Mouse (Mus musculus): ENCODE measurements around the gene Snx27.

DNA sequence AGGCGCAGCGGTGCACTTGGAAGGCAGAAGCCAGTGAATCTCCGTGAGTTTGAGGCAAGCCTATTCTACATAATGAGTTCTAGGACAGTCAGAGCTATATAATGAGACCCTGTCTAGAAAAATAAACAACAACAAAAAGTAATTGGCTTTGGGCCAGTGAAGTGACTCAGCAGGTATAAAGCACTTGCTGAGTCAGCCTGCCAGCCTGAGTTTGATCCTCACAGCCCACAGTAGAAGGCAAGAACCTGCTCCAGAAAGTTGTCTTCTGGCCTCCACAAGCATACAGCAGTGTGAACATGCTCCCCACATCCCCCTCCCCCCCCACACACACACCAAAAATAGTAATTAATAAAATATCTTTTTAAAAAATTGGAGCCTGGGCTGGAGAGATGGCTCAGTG lies 45.3 kb downstream of the Snx27 start:
- TF ChIP-seq POLR2A (IDR thresholded peaks at IDR 0.05; ENCODE audit: control insufficient read depth, extremely low read depth, insufficient read depth, low read length, poor library complexity), result no peak
- no peak for TF ChIP-seq CTCF (IDR thresholded peaks at IDR 0.05; ENCODE audit: borderline replicate concordance, control insufficient read depth, extremely low read depth, insufficient read depth, low read length, poor library complexity)

All from thymus, adult 2 months (tissue).